Mouse (Mus musculus): Measurements from ENCODE around the gene Fhit. TPM values are rescaled to one million over a fixed set of nuclear protein-coding genes. Genes with fewer than 3 reads are reported as not detected.

Gene Fhit
- total and polyA plus RNA-seq, 2 experiments from 2014 or later = 9.9 to 11.8 TPM

- no peak for TF ChIP-seq CTCF (IDR thresholded peaks at IDR 0.05)
- H3K4me3 ChIP-seq (ENCODE audit: low read depth, low read length) = no peak overlapping the region
- ATAC-seq (ENCODE audit: low FRiP score) = no peak
- H3K27me3 ChIP-seq (ENCODE audit: insufficient read depth, low read length) = no peaks in the 10 kb centered on the region
- WGBS = 83% methylated on average over 2 of the region's 2 CpGs
- no peaks in the 10 kb centered on the region for H3K4me1 ChIP-seq (ENCODE audit: insufficient read depth, low read length)
- no peak overlapping the region for H3K27ac ChIP-seq (ENCODE audit: low read depth, low read length)
- H3K9me3 ChIP-seq (ENCODE audit: low read length) = no peaks in the 10 kb centered on the region
- no peak for DNase-seq (ENCODE audit: low spot score)
- no peaks in the 10 kb centered on the region for H3K36me3 ChIP-seq (ENCODE audit: insufficient read depth, low read length)
- no peak overlapping the region for H3K4me2 ChIP-seq (ENCODE audit: low read depth, low read length, poor library complexity, severe bottlenecking)
- H3K9ac ChIP-seq (replicated peaks; ENCODE audit: low read length, poor library complexity, severe bottlenecking) = no peak overlapping the region
Observed at GRCm38 (mm10) chr14:10548632-10549031, 613.2 kb downstream of the Fhit start.

- Histone ChIP-seq H3K4me3 (ENCODE audit: low read depth, low read length) (no peak overlapping the region), H3K36me3 (ENCODE audit: insufficient read depth, low read length) (no peaks in the 10 kb centered on the region), H3K4me1 (ENCODE audit: insufficient read depth, low read length) (no peaks in the 10 kb centered on the region), H3K27ac (ENCODE audit: low read depth, low read length) (no peak overlapping the region), H3K9ac (replicated peaks; ENCODE audit: low read length, poor library complexity, severe bottlenecking) (no peak overlapping the region), H3K27me3 (ENCODE audit: insufficient read depth, low read length) (no peaks in the 10 kb centered on the region), H3K9me3 (ENCODE audit: low read length) (no peaks in the 10 kb centered on the region), H3K4me2 (ENCODE audit: low read depth, low read length, poor library complexity, severe bottlenecking) (no peak overlapping the region)
- no peak for ATAC-seq (ENCODE audit: low FRiP score)
- TF ChIP-seq CTCF (IDR thresholded peaks at IDR 0.05) = no peak
- no peak for DNase-seq (ENCODE audit: low spot score)
- 34% methylated on average over 3 of the region's 3 CpGs for WGBS
Observed at GRCm38 (mm10) chr14:10545916-10546315, 615.9 kb downstream of the Fhit start.

GRCm38 (mm10) chr14:10534862-10535261, 627.0 kb downstream of the Fhit start:
- no peak for TF ChIP-seq CTCF (IDR thresholded peaks at IDR 0.05)
- H3K27me3 ChIP-seq (ENCODE audit: insufficient read depth, low read length) = no peaks in the 10 kb centered on the region; the same call in 1 of the 2 replicates
- H3K27ac ChIP-seq (ENCODE audit: low read depth, low read length) = no peak overlapping the region
- ATAC-seq (ENCODE audit: low FRiP score) (no peak), DNase-seq (ENCODE audit: low spot score) (no peak)
- no peaks in the 10 kb centered on the region for H3K4me1 ChIP-seq (ENCODE audit: insufficient read depth, low read length)
- no peaks in the 10 kb centered on the region for H3K9me3 ChIP-seq (ENCODE audit: low read length)
- H3K9ac ChIP-seq (replicated peaks; ENCODE audit: low read length, poor library complexity, severe bottlenecking) = no peak overlapping the region
- no peak overlapping the region for H3K4me3 ChIP-seq (ENCODE audit: low read depth, low read length)
- 88% methylated on average over 2 of the region's 2 CpGs for WGBS
- no peaks in the 10 kb centered on the region for H3K36me3 ChIP-seq (ENCODE audit: insufficient read depth, low read length)
- no peak overlapping the region for H3K4me2 ChIP-seq (ENCODE audit: low read depth, low read length, poor library complexity, severe bottlenecking)

GRCm38 (mm10) chr14:10531748-10532500, 629.9 kb downstream of the Fhit start:
- no peak for TF ChIP-seq CTCF (IDR thresholded peaks at IDR 0.05)
- no peak for ATAC-seq (ENCODE audit: low FRiP score)
- no peaks in the 10 kb centered on the region for H3K9me3 ChIP-seq (ENCODE audit: low read length)
- no peaks in the 10 kb centered on the region for H3K36me3 ChIP-seq (ENCODE audit: insufficient read depth, low read length)
- no peak overlapping the region for H3K9ac ChIP-seq (replicated peaks; ENCODE audit: low read length, poor library complexity, severe bottlenecking)
- 74% methylated on average over 8 of the region's 8 CpGs for WGBS
- no peak overlapping the region for H3K4me3 ChIP-seq (ENCODE audit: low read depth, low read length)
- H3K27me3 ChIP-seq (ENCODE audit: insufficient read depth, low read length) = no peaks in the 10 kb centered on the region; the same call in 1 of the 2 replicates
- DNase-seq (ENCODE audit: low spot score) = no peak
- H3K27ac ChIP-seq (ENCODE audit: low read depth, low read length) = no peak overlapping the region
- H3K4me1 ChIP-seq (ENCODE audit: insufficient read depth, low read length) = no peaks in the 10 kb centered on the region
- H3K4me2 ChIP-seq (ENCODE audit: low read depth, low read length, poor library complexity, severe bottlenecking) = no peak overlapping the region

- no peak overlapping the region for H3K4me3 ChIP-seq (ENCODE audit: low read depth, low read length)
- no peaks in the 10 kb centered on the region for H3K9me3 ChIP-seq (ENCODE audit: low read length)
- no peaks in the 10 kb centered on the region; the same call in 1 of the 2 replicates for H3K27me3 ChIP-seq (ENCODE audit: insufficient read depth, low read length)
- no peak overlapping the region for H3K9ac ChIP-seq (replicated peaks; ENCODE audit: low read length, poor library complexity, severe bottlenecking)
- no peaks in the 10 kb centered on the region for H3K36me3 ChIP-seq (ENCODE audit: insufficient read depth, low read length)
- TF ChIP-seq CTCF (IDR thresholded peaks at IDR 0.05) = no peak
- ATAC-seq (ENCODE audit: low FRiP score) (no peak), DNase-seq (ENCODE audit: low spot score) (no peak)
- no peak overlapping the region for H3K4me2 ChIP-seq (ENCODE audit: low read depth, low read length, poor library complexity, severe bottlenecking)
- no peaks in the 10 kb centered on the region for H3K4me1 ChIP-seq (ENCODE audit: insufficient read depth, low read length)
- H3K27ac ChIP-seq (ENCODE audit: low read depth, low read length) = no peak overlapping the region
- 11% methylated on average over 2 of the region's 2 CpGs for WGBS
Observed at GRCm38 (mm10) chr14:10526800-10527199, 635.0 kb downstream of the Fhit start.

GRCm38 (mm10) chr14:10525786-10526185, 636.0 kb downstream of the Fhit start:
- TF ChIP-seq CTCF (IDR thresholded peaks at IDR 0.05) = no peak
- WGBS = 81% methylated on average over 4 of the region's 4 CpGs
- Histone ChIP-seq H3K27me3 (ENCODE audit: insufficient read depth, low read length) (no peaks in the 10 kb centered on the region), H3K36me3 (ENCODE audit: insufficient read depth, low read length) (no peaks in the 10 kb centered on the region), H3K9ac (replicated peaks; ENCODE audit: low read length, poor library complexity, severe bottlenecking) (no peak overlapping the region), H3K4me2 (ENCODE audit: low read depth, low read length, poor library complexity, severe bottlenecking) (no peak overlapping the region), H3K4me1 (ENCODE audit: insufficient read depth, low read length) (no peaks in the 10 kb centered on the region), H3K4me3 (ENCODE audit: low read depth, low read length) (no peak overlapping the region), H3K27ac (ENCODE audit: low read depth, low read length) (no peak overlapping the region), H3K9me3 (ENCODE audit: low read length) (no peaks in the 10 kb centered on the region)
- DNase-seq (ENCODE audit: low spot score) (no peak), ATAC-seq (ENCODE audit: low FRiP score) (no peak)

All from midbrain, postnatal 0 days (tissue).